In genomic region chrX:14273628-14274337, GRCm38 (mm10) we compare ENCODE assay signal across 13 mouse cellular contexts.
DNase-seq lines count a peak whose midpoint lies in the region; ATAC-seq lines count a peak whose summit lies in the region.
"Had no signal": no experiment of that assay in that cellular context is flagged by ENCODE, and none has a peak within 500 bp of the region (broad histone marks: within the 10 kb centered on the region; RNA-seq: fewer than 3 reads in every experiment).

No protein-coding gene starts in this region.

- WGBS in hindbrain, embryonic 14.5 days, result 56% methylated on average over 6 of the region's 6 CpGs
- 51% methylated on average over 6 of the region's 6 CpGs for WGBS in neural tube, embryonic 12.5 days

- H3K9me3 ChIP-seq in hindbrain, embryonic 14.5 days (ENCODE audit: control insufficient read depth, low read length), result no peaks in the 10 kb centered on the region
- no peaks in the 10 kb centered on the region for H3K9me3 ChIP-seq in neural tube, embryonic 12.5 days
- H3K9me3 ChIP-seq: kidney, embryonic 15.5 days had no signal

- no peak overlapping the region for H3K9ac ChIP-seq in hindbrain, embryonic 14.5 days
- H3K9ac ChIP-seq in neural tube, embryonic 12.5 days, result no peak overlapping the region
- H3K9ac ChIP-seq: kidney, embryonic 15.5 days had no signal

- intact Hi-C loops in heart, postnatal 25 days (cut with DNase I), result no loop called here

- H3K4me2 ChIP-seq in hindbrain, embryonic 14.5 days (replicated peaks), result no peak overlapping the region
- no peak overlapping the region for H3K4me2 ChIP-seq in neural tube, embryonic 12.5 days (replicated peaks)
- H3K4me2 ChIP-seq: kidney, embryonic 15.5 days had no signal

- no peaks in the 10 kb centered on the region for H3K27me3 ChIP-seq in hindbrain, embryonic 14.5 days (ENCODE audit: control insufficient read depth, insufficient read depth, low read length)
- H3K27me3 ChIP-seq in neural tube, embryonic 12.5 days (replicated peaks), result no peaks in the 10 kb centered on the region
- H3K27me3 ChIP-seq: CH12.LX; kidney, embryonic 15.5 days had no signal

- peak; percentile 84 for ATAC-seq in hindbrain, embryonic 14.5 days (ENCODE audit: low FRiP score)
- ATAC-seq in neural tube, embryonic 12.5 days (ENCODE audit: low FRiP score, low read depth), result peak; percentile 78; the same call in 1 of the 2 replicates

- no peaks in the 10 kb centered on the region for H3K36me3 ChIP-seq in hindbrain, embryonic 14.5 days (replicated peaks; ENCODE audit: control insufficient read depth, insufficient read depth)
- H3K36me3 ChIP-seq in neural tube, embryonic 12.5 days, result no peaks in the 10 kb centered on the region
- H3K36me3 ChIP-seq: kidney, embryonic 15.5 days had no signal

- no peaks in the 10 kb centered on the region for H3K4me1 ChIP-seq in hindbrain, embryonic 14.5 days (replicated peaks; ENCODE audit: control insufficient read depth, insufficient read depth, low read length)
- no peaks in the 10 kb centered on the region for H3K4me1 ChIP-seq in neural tube, embryonic 12.5 days
- H3K4me1 ChIP-seq: kidney, embryonic 15.5 days had no signal

- no peak overlapping the region for H3K27ac ChIP-seq in hindbrain, embryonic 14.5 days
- no peak overlapping the region for H3K27ac ChIP-seq in neural tube, embryonic 12.5 days
- H3K27ac ChIP-seq: kidney, embryonic 15.5 days had no signal

- H3K4me3 ChIP-seq in hindbrain, embryonic 14.5 days (replicated peaks; ENCODE audit: low read length), result no peak overlapping the region
- no peak overlapping the region for H3K4me3 ChIP-seq in neural tube, embryonic 12.5 days
- H3K4me3 ChIP-seq: kidney, embryonic 15.5 days had no signal

- DNase-seq in heart, adult 11 months, result peak; percentile 84
- DNase-seq in heart, postnatal 25 days (ENCODE audit: low spot score), result no peak
- peak; percentile 43 for DNase-seq in embryo, embryonic 10 days (ENCODE audit: low spot score)
- DNase-seq in hindbrain, embryonic 14.5 days (ENCODE audit: low spot score), result peak; percentile 40
- DNase-seq in adrenal gland, postnatal 14 days, result no peak
- no peak for DNase-seq in urinary bladder, postnatal 10 days (ENCODE audit: low spot score)
- DNase-seq in layer of hippocampus, postnatal 25 days (ENCODE audit: extremely low spot score in 1 of 2, low spot score in 1 of 2), result no peak
- DNase-seq: adrenal gland, adult 8-10 months; lung, adult 2 months; thymus, postnatal 4 days had no signal

Comparison
In these comparisons a context has a peak if more than half of its experiments do, and no peak if none do; other contexts are left out.
1. DNase-seq: peak in heart, adult 11 months (single experiment), embryo, embryonic 10 days (single experiment) and hindbrain, embryonic 14.5 days (single experiment); none in heart, postnatal 25 days (single experiment), adrenal gland, postnatal 14 days (single experiment), urinary bladder, postnatal 10 days (single experiment) and layer of hippocampus, postnatal 25 days (0 of 2).